Mouse (Mus musculus) heart, postnatal 0 days (tissue): ENCODE results near the gene Phospho1. TPM values are rescaled to one million over a fixed set of nuclear protein-coding genes. Genes with fewer than 3 reads are reported as not detected.
"Not testable (repeated sequence)": the region's sequence is repeated elsewhere in the genome, so short reads cannot be mapped to it uniquely, and the experiment has no call there.

Experiments
- ATAC-seq: fragments of 200-750 bp; cut with Nextera tagmentation; 2 replicates; pipeline ENCODE4 v1.8.0; 2017; ENCODE audit warnings: low read depth, moderate number of reproducible peaks, moderate library complexity; ENCODE audit not compliant: insufficient read depth
- DNase-seq: peaks from one replicate; pipeline ENCODE4 v3.0.0-alpha.2; 2016; ENCODE audit warnings: low spot score
- H3K27ac ChIP-seq: fragments of 300-500 bp; sonication (generic); 2 replicates; pipeline ENCODE4 v1.5.1; 2014; ENCODE audit warnings: low read depth, mild to moderate bottlenecking
- H3K27me3 ChIP-seq: fragments of 300-500 bp; sonication (generic); 2 replicates; pipeline ENCODE4 v1.6.1; 2014; ENCODE audit warnings: low read length, mixed read lengths; ENCODE audit not compliant: control insufficient read depth, insufficient read depth
- H3K36me3 ChIP-seq: fragments of 300-500 bp; sonication (generic); replicated peaks from 2 replicates; pipeline ENCODE4 v1.6.1; 2014; ENCODE audit warnings: low read length, mixed read lengths; ENCODE audit not compliant: control insufficient read depth, insufficient read depth
- H3K4me1 ChIP-seq: fragments of 300-500 bp; sonication (generic); 2 replicates; pipeline ENCODE4 v1.6.1; 2014; ENCODE audit warnings: antibody characterized with exemption; ENCODE audit not compliant: control insufficient read depth, insufficient read depth
- H3K4me2 ChIP-seq: fragments of 300-500 bp; sonication (generic); 2 replicates; pipeline ENCODE4 v1.6.1; 2014; ENCODE audit warnings: low read depth, mild to moderate bottlenecking, low read length, moderate library complexity
- H3K4me3 ChIP-seq: fragments of 300-500 bp; sonication (generic); 2 replicates; pipeline ENCODE4 v1.5.1; 2014; ENCODE audit warnings: low read depth, low read length
- H3K9ac ChIP-seq: fragments of 300-500 bp; sonication (generic); replicated peaks from 2 replicates; pipeline ENCODE4 v1.6.1; 2014; ENCODE audit warnings: low read depth, low read length, mixed read lengths
- H3K9me3 ChIP-seq: fragments of 300-500 bp; sonication (generic); replicated peaks from 2 replicates; pipeline ENCODE4 v1.6.1; 2016; ENCODE audit warnings: low read length; ENCODE audit not compliant: control insufficient read depth
- CTCF ChIP-seq: IDR thresholded peaks from 2 replicates; pipeline ENCODE4 v1.5.1; 2016; ENCODE audit warnings: antibody characterized with exemption, control low read depth, low read depth
- EP300 ChIP-seq: IDR thresholded peaks from 2 replicates; pipeline ENCODE4 v1.6.1; 2016; ENCODE audit warnings: antibody characterized with exemption, low read depth
- WGBS: fragments of 180-500 bp; shearing (Covaris S2); extraction: QIAGEN DNeasy Blood & Tissue Kit; methylation state at CpG from one replicate; pipeline ENCODE4 v1.1.7; 2014; 5-methylcytosine and 5-hydroxymethylcytosine counted together
- polyA plus RNA-seq: library from polyadenylated mRNA; unstranded; fragments of >200 nt; fragmentation: Nextera tagmentation; extraction: Ambion mirVana; gene quantifications from 2 replicates; pipeline ENCODE4 v1.2.1, GENCODE M21; 2015
- total RNA-seq: library from RNA; depleted of rRNA; stranded (reverse); fragments of >200 nt; gene quantifications from 2 replicates; pipeline ENCODE4 v1.2.3, GENCODE M21; 2014; ENCODE audit warnings: low replicate concordance; rRNA removed

Gene Phospho1
- total and polyA plus RNA-seq, 2 experiments from 2014 or later, result 6.7 to 46.6 TPM

DNA sequence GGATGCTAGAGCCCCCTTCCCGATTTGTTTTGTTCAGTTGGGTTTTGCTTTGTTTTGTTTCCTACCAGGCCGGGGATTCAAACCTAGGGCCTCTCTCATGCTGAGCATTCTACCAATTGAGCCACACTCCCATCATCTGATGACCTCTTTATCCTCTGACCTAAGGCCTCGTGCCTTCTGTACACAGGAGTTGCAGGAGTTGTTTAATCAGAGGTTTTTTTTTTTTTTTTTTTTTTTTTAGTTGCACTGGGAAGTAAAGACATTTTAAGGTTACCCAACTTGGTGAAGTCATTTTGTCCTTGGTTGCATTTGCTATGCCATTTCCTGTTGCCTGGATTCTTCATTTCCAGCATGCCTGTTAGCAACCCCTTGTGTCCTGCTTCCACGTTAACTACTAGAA is 45.1 kb downstream of the Phospho1 start:
- WGBS, result 66% methylated on average over 4 of the region's 4 CpGs

DNA sequence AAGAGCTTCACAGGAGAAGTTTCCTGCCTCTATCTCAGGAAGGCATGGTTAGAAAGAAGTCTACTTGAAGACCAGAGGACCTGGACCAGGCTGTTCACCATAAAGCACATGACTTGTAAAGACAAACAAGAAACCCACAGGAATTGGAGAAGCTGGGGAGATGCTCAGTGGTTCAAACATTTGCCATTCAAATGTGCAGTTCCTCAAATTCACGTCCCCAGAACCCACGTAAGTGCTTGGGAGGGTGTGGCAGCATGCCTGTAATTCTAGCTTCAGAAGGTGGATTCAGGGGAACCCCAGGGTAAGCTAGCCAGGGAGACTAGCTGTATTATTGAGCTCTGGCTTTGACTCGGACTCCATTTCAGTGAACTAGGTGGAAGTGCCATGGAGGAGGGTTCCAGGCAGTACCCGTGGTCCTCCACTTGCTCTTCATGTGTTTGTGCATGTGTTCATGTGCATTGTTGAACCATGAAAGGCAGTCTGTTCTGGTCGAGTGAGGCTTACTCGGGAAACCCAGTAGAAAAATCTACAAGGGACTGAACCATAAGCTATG is 45.7 kb downstream of the Phospho1 start:
- no peak for TF ChIP-seq CTCF
- no peak for TF ChIP-seq EP300
- no peak overlapping the region for H3K4me3 ChIP-seq
- H3K36me3 ChIP-seq, result no peaks in the 10 kb centered on the region
- no peak overlapping the region for H3K9ac ChIP-seq
- no peaks in the 10 kb centered on the region for H3K27me3 ChIP-seq
- H3K9me3 ChIP-seq, result no peaks in the 10 kb centered on the region
- ATAC-seq, result no peak
- H3K27ac ChIP-seq, result no peak overlapping the region
- no peaks in the 10 kb centered on the region for H3K4me1 ChIP-seq
- no peak for DNase-seq
- WGBS, result 61% methylated on average over 6 of the region's 6 CpGs
- H3K4me2 ChIP-seq, result no peak overlapping the region

More for the DNA sequence above, 45.1 kb downstream of the Phospho1 start:
- Histone ChIP-seq H3K4me2 (no peak overlapping the region), H3K36me3 (no peaks in the 10 kb centered on the region), H3K27me3 (no peaks in the 10 kb centered on the region), H3K4me3 (no peak overlapping the region), H3K9ac (no peak overlapping the region), H3K9me3 (no peaks in the 10 kb centered on the region), H3K4me1 (no peaks in the 10 kb centered on the region), H3K27ac (no peak overlapping the region)
- ATAC-seq (no peak), DNase-seq (no peak)
- TF ChIP-seq EP300 (no peak), CTCF (no peak)

DNA sequence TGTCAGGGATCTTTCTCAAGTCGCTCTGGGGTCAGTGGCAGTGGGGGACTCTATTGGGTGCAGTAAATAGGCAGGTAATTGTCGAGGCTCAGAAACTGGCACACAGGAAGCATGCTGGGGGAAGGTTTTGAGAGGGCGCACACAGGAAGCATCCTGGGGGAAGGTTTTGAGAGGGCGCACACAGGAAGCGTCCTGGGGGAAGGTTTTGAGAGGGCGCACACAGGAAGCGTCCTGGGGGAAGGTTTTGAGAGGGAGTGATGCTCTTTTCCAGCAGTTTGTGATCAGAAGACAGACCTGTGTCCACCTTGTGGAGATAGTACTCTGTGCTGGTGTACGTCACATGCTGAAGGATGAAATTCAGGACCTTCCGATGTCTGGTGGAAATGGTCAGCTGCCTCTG is 51.5 kb downstream of the Phospho1 start:
- H3K9me3 ChIP-seq, result no peaks in the 10 kb centered on the region
- H3K4me3 ChIP-seq, result no peak overlapping the region
- H3K9ac ChIP-seq, result no peak overlapping the region
- no peaks in the 10 kb centered on the region for H3K4me1 ChIP-seq
- no peak for ATAC-seq
- H3K4me2 ChIP-seq, result no peak overlapping the region
- TF ChIP-seq CTCF (no peak), EP300 (no peak)
- H3K36me3 ChIP-seq, result no peaks in the 10 kb centered on the region
- 27% methylated on average over 9 of the region's 9 CpGs for WGBS
- DNase-seq, result no peak
- no peak overlapping the region for H3K27ac ChIP-seq
- no peaks in the 10 kb centered on the region for H3K27me3 ChIP-seq

DNA sequence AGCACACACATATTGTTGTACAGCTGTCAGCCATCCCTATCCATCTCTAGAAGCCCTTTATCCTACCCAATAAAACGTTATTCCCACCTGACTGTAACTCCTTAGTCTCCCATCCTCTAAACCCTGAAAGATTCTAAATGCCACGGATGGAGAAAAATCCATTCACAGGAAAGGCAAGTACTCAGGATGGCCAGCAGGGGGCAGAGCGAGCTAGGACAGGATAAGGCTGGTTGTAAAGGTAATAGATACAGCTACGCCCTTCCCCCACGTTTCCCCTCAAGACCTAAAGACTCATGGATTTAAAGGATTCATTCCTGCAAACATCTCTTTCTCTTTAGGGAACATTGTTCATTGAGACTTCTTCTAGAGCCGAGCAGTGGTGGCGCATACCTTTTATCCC is 52.0 kb downstream of the Phospho1 start:
- Histone ChIP-seq H3K27me3 (no peaks in the 10 kb centered on the region), H3K36me3 (no peaks in the 10 kb centered on the region), H3K9me3 (no peaks in the 10 kb centered on the region), H3K4me2 (no peak overlapping the region), H3K9ac (no peak overlapping the region), H3K4me3 (no peak overlapping the region), H3K4me1 (no peaks in the 10 kb centered on the region), H3K27ac (no peak overlapping the region)
- peak; percentile 51 for DNase-seq
- ATAC-seq, result no peak
- 23% methylated on average over 7 of the region's 7 CpGs for whole genome bisulfite sequencing
- TF ChIP-seq EP300, result no peak
- TF ChIP-seq CTCF, result peak; percentile 86

DNA sequence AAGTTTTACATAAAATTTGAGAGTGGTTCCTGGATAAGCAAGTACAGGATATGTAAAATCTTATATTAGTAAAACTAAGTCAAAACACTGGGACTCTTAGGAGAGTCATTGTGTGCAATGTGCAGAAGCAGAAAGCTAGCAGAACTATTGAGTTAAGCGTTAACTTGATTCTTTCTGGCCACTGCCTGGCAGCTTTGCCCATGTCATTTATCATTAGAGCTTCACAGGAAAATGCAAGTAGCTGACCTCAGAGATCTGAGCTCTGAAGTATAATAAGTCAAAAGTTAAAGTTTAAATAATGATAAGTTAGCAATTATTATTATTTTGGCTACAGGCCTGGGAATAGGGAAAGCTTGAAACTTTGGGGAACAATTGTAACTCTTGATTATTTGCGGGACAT is 55.6 kb downstream of the Phospho1 start:
- H3K4me3 ChIP-seq, DNase-seq, H3K9ac ChIP-seq, H3K4me2 ChIP-seq, ATAC-seq, H3K9me3 ChIP-seq, H3K27ac ChIP-seq, H3K36me3 ChIP-seq, H3K4me1 ChIP-seq, H3K27me3 ChIP-seq: not testable (repeated sequence)
- 85% methylated on average over 2 of the region's 2 CpGs for WGBS

Other genes with a start within 250 kb of the Phospho1 start
- 1.1 and 2.0 TPM in 2 replicates for gene Ngfr, start 236.8 kb upstream of the Phospho1 start, total RNA-seq
- gene Ngfr, start 236.8 kb upstream of the Phospho1 start, polyA plus RNA-seq, result 1.5 and 1.7 TPM in 2 replicates
- 349 and 446 TPM in 2 replicates for gene Phb, start 157.5 kb upstream of the Phospho1 start, total RNA-seq
- gene Phb, start 157.5 kb upstream of the Phospho1 start, polyA plus RNA-seq, result 432 and 435 TPM in 2 replicates
- gene Zfp652, start 111.8 kb upstream of the Phospho1 start, total RNA-seq, result 13.6 and 20.7 TPM in 2 replicates
- 8.9 and 9.9 TPM in 2 replicates for gene Zfp652, start 111.8 kb upstream of the Phospho1 start, polyA plus RNA-seq
- 0.57 TPM in 1 of 2 replicates, not detected in the other for gene B130006D01Rik, start 100.9 kb upstream of the Phospho1 start, total RNA-seq
- 0.23 and 0.45 TPM in 2 replicates for gene B130006D01Rik, start 100.9 kb upstream of the Phospho1 start, polyA plus RNA-seq
- gene Gngt2, start 12.7 kb downstream of the Phospho1 start, total RNA-seq, result 0.66 and 26.8 TPM in 2 replicates
- gene Gngt2, start 12.7 kb downstream of the Phospho1 start, polyA plus RNA-seq, result 38.7 and 40.1 TPM in 2 replicates
- gene Abi3, start 18.0 kb downstream of the Phospho1 start, total RNA-seq, result 11.4 and 13.4 TPM in 2 replicates
- 13.3 and 14.3 TPM in 2 replicates for gene Abi3, start 18.0 kb downstream of the Phospho1 start, polyA plus RNA-seq
- gene B4galnt2, start 90.4 kb downstream of the Phospho1 start, total RNA-seq, result not detected in 2 replicates
- gene B4galnt2, start 90.4 kb downstream of the Phospho1 start, polyA plus RNA-seq, result 0.07 TPM in 1 of 2 replicates, not detected in the other
- 3.4 and 10.4 TPM in 2 replicates for gene Igf2bp1, start 181.4 kb downstream of the Phospho1 start, total RNA-seq
- 4.5 and 5.6 TPM in 2 replicates for gene Igf2bp1, start 181.4 kb downstream of the Phospho1 start, polyA plus RNA-seq
- not detected in 2 replicates for gene Gip, start 200.0 kb downstream of the Phospho1 start, total RNA-seq
- gene Gip, start 200.0 kb downstream of the Phospho1 start, polyA plus RNA-seq, result not detected in 2 replicates
- gene Snf8, start 210.4 kb downstream of the Phospho1 start, total RNA-seq, result 24.0 and 25.2 TPM in 2 replicates
- gene Snf8, start 210.4 kb downstream of the Phospho1 start, polyA plus RNA-seq, result 59.4 and 63.0 TPM in 2 replicates
- gene Ube2z, start 240.9 kb downstream of the Phospho1 start, total RNA-seq, result 42.4 and 44.4 TPM in 2 replicates
- gene Ube2z, start 240.9 kb downstream of the Phospho1 start, polyA plus RNA-seq, result 19.3 and 20.0 TPM in 2 replicates